Mouse (Mus musculus) c-Kit-positive CD71-positive TER-119-negative erythroid progenitor cells, embryonic 14.5 days (primary cell): ENCODE data around the gene Zfp354a.
A peak's percentile ranks its signal among the peaks of the same experiment; 100 is the strongest.
"Not testable (repeated sequence)": the region's sequence is repeated elsewhere in the genome, so short reads cannot be mapped to it uniquely, and the experiment has no call there.

Source experiments
- DNase-seq: peaks from one replicate; pipeline ENCODE4 v3.0.0-alpha.2; 2013; ENCODE audit warnings: low read depth

Gene Zfp354a

GRCm38 (mm10) chr11:51059151-51059571 lies at the start of gene Zfp354a:
Zfp354a (plus strand) TSS chr11:51059257.
- DNase-seq: peak; percentile 33

- no peak for DNase-seq
Measured at GRCm38 (mm10) chr11:51011821-51012220, 47.2 kb upstream of the Zfp354a start.

GRCm38 (mm10) chr11:51013936-51014335 lies 45.1 kb upstream of the Zfp354a start, which contains the start of gene Olfr54:
Olfr54 (plus strand) TSS chr11:51014236.
- no peak for DNase-seq

GRCm38 (mm10) chr11:51016341-51016740 lies 42.7 kb upstream of the Zfp354a start:
- DNase-seq: no peak

GRCm38 (mm10) chr11:51026811-51027210 lies 32.2 kb upstream of the Zfp354a start:
- DNase-seq: not testable (repeated sequence)

GRCm38 (mm10) chr11:51029381-51029780 lies 29.7 kb upstream of the Zfp354a start:
- DNase-seq: not testable (repeated sequence)

- no peak for DNase-seq
Measured at GRCm38 (mm10) chr11:51030225-51030624, 28.8 kb upstream of the Zfp354a start.

- peak; percentile 7 for DNase-seq
Measured at GRCm38 (mm10) chr11:51032851-51033250, 26.2 kb upstream of the Zfp354a start.

GRCm38 (mm10) chr11:51034141-51034540 lies 24.9 kb upstream of the Zfp354a start:
- DNase-seq: not testable (repeated sequence)

- DNase-seq: no peak
Measured at GRCm38 (mm10) chr11:51035951-51036350, 23.1 kb upstream of the Zfp354a start.

- not testable (repeated sequence) for DNase-seq
Measured at GRCm38 (mm10) chr11:51044776-51045175, 14.3 kb upstream of the Zfp354a start.

GRCm38 (mm10) chr11:51047809-51048208 lies 11.2 kb upstream of the Zfp354a start, which contains the start of gene Olfr1375:
Olfr1375 (plus strand) TSS chr11:51048109.
- not testable (repeated sequence) for DNase-seq

GRCm38 (mm10) chr11:51051678-51052077 lies 7.4 kb upstream of the Zfp354a start:
- DNase-seq: no peak

- no peak for DNase-seq
Measured at GRCm38 (mm10) chr11:51053230-51053629, 5.8 kb upstream of the Zfp354a start.

- DNase-seq: no peak
Measured at GRCm38 (mm10) chr11:51059640-51060039, 583 bp downstream of the Zfp354a start.

GRCm38 (mm10) chr11:51060981-51061380 lies 1.9 kb downstream of the Zfp354a start:
- no peak for DNase-seq

GRCm38 (mm10) chr11:51063276-51063675 lies 4.2 kb downstream of the Zfp354a start:
- DNase-seq: no peak

GRCm38 (mm10) chr11:51063841-51064240 lies 4.8 kb downstream of the Zfp354a start:
- no peak for DNase-seq

GRCm38 (mm10) chr11:51084527-51084926 lies 25.5 kb downstream of the Zfp354a start:
- DNase-seq: no peak

GRCm38 (mm10) chr11:51085269-51085668 lies 26.2 kb downstream of the Zfp354a start:
- DNase-seq: no peak

GRCm38 (mm10) chr11:51107261-51107660 lies 48.2 kb downstream of the Zfp354a start:
- DNase-seq: no peak

- DNase-seq: no peak
Measured at GRCm38 (mm10) chr11:51110621-51111020, 51.6 kb downstream of the Zfp354a start.
